Mouse (Mus musculus) kidney, adult 2 months (tissue): ENCODE data around the gene Slc7a11. TPM values are rescaled to one million over a fixed set of nuclear protein-coding genes. Genes with fewer than 3 reads are reported as not detected.

Experiments used
- DNase-seq: peaks from one replicate; pipeline ENCODE4 v3.0.0; 2021
- H3K27ac ChIP-seq: fragments of 200-500 bp; 2 replicates; pipeline ENCODE4 v1.5.1; 2012; ENCODE audit warnings: low read depth, low read length, control low read depth, inconsistent platforms; ENCODE audit not compliant: insufficient read depth
- H3K27me3 ChIP-seq: fragments of 200-500 bp; replicated peaks from 2 replicates; pipeline ENCODE4 v1.6.1; 2012; ENCODE audit warnings: mild to moderate bottlenecking, moderate library complexity, low read length, inconsistent platforms; ENCODE audit not compliant: control insufficient read depth, insufficient read depth
- H3K36me3 ChIP-seq: fragments of 200-500 bp; 2 replicates; pipeline ENCODE4 v1.6.1; 2012; ENCODE audit warnings: mild to moderate bottlenecking, moderate library complexity, low read length, inconsistent platforms; ENCODE audit not compliant: control insufficient read depth, insufficient read depth
- H3K4me1 ChIP-seq: fragments of 200-500 bp; 2 replicates; pipeline ENCODE4 v1.6.1; 2011; ENCODE audit warnings: low read length; ENCODE audit not compliant: control insufficient read depth, insufficient read depth
- H3K4me3 ChIP-seq: fragments of 200-500 bp; 2 replicates; pipeline ENCODE4 v1.5.1; 2011; ENCODE audit warnings: mild to moderate bottlenecking, low read depth, low read length, control low read depth; ENCODE audit not compliant: insufficient read depth
- CTCF ChIP-seq: fragments of 200-500 bp; conservative IDR thresholded peaks from 2 replicates; pipeline ENCODE4 v1.5.1; 2011; ENCODE audit warnings: low read depth, mild to moderate bottlenecking, control low read depth, low read length, moderate library complexity, mixed read lengths; ENCODE audit not compliant: insufficient read depth, insufficient read length
- POLR2A ChIP-seq: fragments of 200-500 bp; IDR thresholded peaks from one replicate; pipeline ENCODE4 v1.6.1; 2011; ENCODE audit warnings: low read depth, low read length, control low read depth
- WGBS: fragments of 180-500 bp; shearing (Covaris S2); methylation state at CpG from one replicate; pipeline ENCODE4 v1.1.7; 2018; 5-methylcytosine and 5-hydroxymethylcytosine counted together
- polyA plus RNA-seq: library from polyadenylated mRNA; depleted of rRNA; stranded (reverse); fragments of >200 nt; gene quantifications from 2 replicates; pipeline ENCODE4 v1.2.3, GENCODE M21; 2012

The Slc7a11 gene
- polyA plus RNA-seq, 1 experiment: 0.23 TPM

GRCm38 (mm10) chr3:50406771-50407170 lies 36.6 kb downstream of the Slc7a11 start:
- Histone ChIP-seq H3K4me3 (no peak overlapping the region), H3K27ac (no peak overlapping the region), H3K27me3 (no peaks in the 10 kb centered on the region), H3K4me1 (no peaks in the 10 kb centered on the region), H3K36me3 (no peaks in the 10 kb centered on the region)
- no peak for DNase-seq
- no peak for TF ChIP-seq CTCF
- 83% methylated on average over 2 of the region's 2 CpGs for WGBS

- WGBS: 88% methylated on average over 3 of the region's 3 CpGs
- Histone ChIP-seq H3K27me3 (no peaks in the 10 kb centered on the region), H3K27ac (no peak overlapping the region), H3K4me1 (no peaks in the 10 kb centered on the region), H3K36me3 (no peaks in the 10 kb centered on the region), H3K4me3 (no peak overlapping the region)
- TF ChIP-seq CTCF (no peak), POLR2A (no peak)
- DNase-seq: no peak
These were observed 37.5 kb downstream of the Slc7a11 start for GRCm38 (mm10) chr3:50405915-50406314.

- no peak overlapping the region for H3K27ac ChIP-seq
These were observed 54.6 kb downstream of the Slc7a11 start for GRCm38 (mm10) chr3:50388786-50389185.

GRCm38 (mm10) chr3:50388288-50388687 lies 55.1 kb downstream of the Slc7a11 start:
- no peak for TF ChIP-seq POLR2A
- no peak for TF ChIP-seq CTCF
- Histone ChIP-seq H3K27ac (no peak overlapping the region), H3K27me3 (no peaks in the 10 kb centered on the region), H3K36me3 (no peaks in the 10 kb centered on the region), H3K4me3 (no peak overlapping the region), H3K4me1 (no peaks in the 10 kb centered on the region)
- WGBS: 33% methylated on average over 9 of the region's 9 CpGs
- DNase-seq: no peak

More at GRCm38 (mm10) chr3:50388786-50389185, 54.6 kb downstream of the Slc7a11 start:
- H3K36me3 ChIP-seq: no peaks in the 10 kb centered on the region
- H3K27me3 ChIP-seq: no peaks in the 10 kb centered on the region
- TF ChIP-seq POLR2A (no peak), CTCF (no peak)
- no peak overlapping the region for H3K4me3 ChIP-seq
- no peaks in the 10 kb centered on the region for H3K4me1 ChIP-seq
- DNase-seq: no peak
- 71% methylated on average over 6 of the region's 6 CpGs for whole genome bisulfite sequencing

- no peak for DNase-seq
- 89% methylated on average over 4 of the region's 4 CpGs for WGBS
- no peak overlapping the region for H3K4me3 ChIP-seq
- H3K27ac ChIP-seq: no peak overlapping the region
- H3K4me1 ChIP-seq: no peaks in the 10 kb centered on the region
- no peaks in the 10 kb centered on the region for H3K36me3 ChIP-seq
- TF ChIP-seq CTCF: no peak
- TF ChIP-seq POLR2A: no peak
- H3K27me3 ChIP-seq: no peaks in the 10 kb centered on the region
These were observed 56.1 kb downstream of the Slc7a11 start for GRCm38 (mm10) chr3:50387280-50387679.

- no peak for DNase-seq
These were observed 56.7 kb downstream of the Slc7a11 start for GRCm38 (mm10) chr3:50386561-50387221.

GRCm38 (mm10) chr3:50386066-50386465 lies 57.3 kb downstream of the Slc7a11 start:
- Histone ChIP-seq H3K36me3 (no peaks in the 10 kb centered on the region), H3K4me1 (no peaks in the 10 kb centered on the region), H3K27me3 (no peaks in the 10 kb centered on the region), H3K4me3 (no peak overlapping the region), H3K27ac (no peak overlapping the region)
- TF ChIP-seq CTCF: no peak
- TF ChIP-seq POLR2A: no peak
- DNase-seq: no peak
- WGBS: 85% methylated on average over 6 of the region's 6 CpGs

More at GRCm38 (mm10) chr3:50386561-50387221, 56.7 kb downstream of the Slc7a11 start:
- Histone ChIP-seq H3K36me3 (no peaks in the 10 kb centered on the region), H3K27me3 (no peaks in the 10 kb centered on the region), H3K4me3 (no peak overlapping the region), H3K4me1 (no peaks in the 10 kb centered on the region), H3K27ac (no peak overlapping the region)
- WGBS: 84% methylated on average over 5 of the region's 5 CpGs
- TF ChIP-seq CTCF (no peak), POLR2A (no peak)

- Histone ChIP-seq H3K4me3 (no peak overlapping the region), H3K36me3 (no peaks in the 10 kb centered on the region), H3K27me3 (no peaks in the 10 kb centered on the region), H3K4me1 (no peaks in the 10 kb centered on the region), H3K27ac (no peak overlapping the region)
- DNase-seq: peak; percentile 29
- TF ChIP-seq POLR2A (no peak), CTCF (no peak)
- 17% methylated on average over 5 of the region's 5 CpGs for WGBS
These were observed 60.7 kb downstream of the Slc7a11 start for GRCm38 (mm10) chr3:50382729-50383128.
